Mouse (Mus musculus) forebrain, embryonic 13.5 days (tissue): ENCODE data around the gene Lbhd1. TPM values are rescaled to one million over a fixed set of nuclear protein-coding genes. Genes with fewer than 3 reads are reported as not detected.
"Not testable (repeated sequence)": the region's sequence is repeated elsewhere in the genome, so short reads cannot be mapped to it uniquely, and the experiment has no call there.

Experiments used
- ATAC-seq: fragments of 200-750 bp; cut with Nextera tagmentation; 2 replicates; pipeline ENCODE4 v1.8.0; 2017
- H3K27ac ChIP-seq: fragments of 300-500 bp; sonication (generic); 2 replicates; pipeline ENCODE4 v1.5.1; 2015; ENCODE audit warnings: inconsistent platforms, mild to moderate bottlenecking, moderate library complexity
- H3K27me3 ChIP-seq: fragments of 300-500 bp; sonication (generic); 2 replicates; pipeline ENCODE4 v1.6.1; 2015; ENCODE audit warnings: mild to moderate bottlenecking, inconsistent platforms
- H3K36me3 ChIP-seq: fragments of 300-500 bp; sonication (generic); 2 replicates; pipeline ENCODE4 v1.6.1; 2015; ENCODE audit warnings: mild to moderate bottlenecking, inconsistent platforms; ENCODE audit not compliant: poor library complexity, severe bottlenecking
- H3K4me1 ChIP-seq: fragments of 300-500 bp; sonication (generic); 2 replicates; pipeline ENCODE4 v1.6.1; 2015; ENCODE audit warnings: inconsistent platforms
- H3K4me2 ChIP-seq: fragments of 300-500 bp; sonication (generic); 2 replicates; pipeline ENCODE4 v1.6.1; 2015; ENCODE audit warnings: inconsistent platforms, mild to moderate bottlenecking, moderate library complexity
- H3K4me3 ChIP-seq: fragments of 300-500 bp; sonication (generic); 2 replicates; pipeline ENCODE4 v1.5.1; 2015; ENCODE audit warnings: mild to moderate bottlenecking, inconsistent platforms
- H3K9ac ChIP-seq: fragments of 300-500 bp; sonication (generic); 2 replicates; pipeline ENCODE4 v1.6.1; 2015; ENCODE audit warnings: mild to moderate bottlenecking, inconsistent platforms
- H3K9me3 ChIP-seq: fragments of 300-500 bp; sonication (generic); replicated peaks from 2 replicates; pipeline ENCODE4 v1.6.1; 2016; ENCODE audit warnings: inconsistent platforms
- WGBS: fragments of 180-500 bp; shearing (Covaris S2); methylation state at CpG from one replicate; pipeline ENCODE4 v1.1.7; 2015; 5-methylcytosine and 5-hydroxymethylcytosine counted together
- polyA plus RNA-seq: library from polyadenylated mRNA; unstranded; fragments of >200 nt; fragmentation: Nextera tagmentation; extraction: Ambion mirVana; gene quantifications from 2 replicates; pipeline ENCODE4 v1.2.1, GENCODE M21; 2015

Lbhd1 gene
- polyA plus RNA-seq, 1 experiment from 2014 or later = 85.7 TPM

DNA sequence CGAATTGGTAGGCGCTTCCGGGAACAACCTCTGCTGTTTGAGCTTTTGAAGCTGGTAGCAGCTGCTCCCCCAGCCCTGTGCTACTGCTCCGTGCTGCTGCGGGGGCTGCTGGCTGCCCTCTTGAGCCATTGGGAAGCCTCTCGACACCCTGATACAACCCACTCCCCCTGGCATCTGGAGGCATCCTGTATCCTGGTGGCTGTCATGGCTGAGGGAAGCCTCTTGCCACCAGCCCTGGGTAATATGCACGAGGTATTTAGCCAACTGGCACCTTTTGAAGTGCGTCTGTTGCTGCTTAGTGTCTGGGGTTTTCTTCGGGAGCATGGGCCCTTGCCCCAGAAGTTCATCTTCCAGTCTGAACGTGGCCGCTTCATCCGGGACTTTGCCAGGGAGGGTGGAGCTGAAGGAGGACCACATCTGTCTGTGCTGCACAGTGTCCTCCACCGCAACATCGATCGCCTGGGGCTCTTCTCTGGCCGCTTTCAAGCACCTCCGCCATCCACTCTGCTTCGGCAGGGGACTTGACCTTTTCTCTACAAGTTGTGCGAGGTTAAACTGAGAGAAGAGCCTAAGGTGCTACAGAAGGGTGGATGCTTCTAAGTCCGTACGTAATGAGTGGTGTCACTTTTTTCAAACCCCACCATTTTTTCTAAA lies 13.8 kb downstream of the Lbhd1 start:
- H3K27me3 ChIP-seq, H3K9me3 ChIP-seq: not testable (repeated sequence)
- H3K4me1 ChIP-seq = peaks cover 32% of the 10 kb centered on the region
- H3K4me3 ChIP-seq = peak overlapping the region; percentile 97
- H3K9ac ChIP-seq = peak overlapping the region; percentile 96
- H3K27ac ChIP-seq = peak overlapping the region; percentile 85
- peaks cover 31% of the 10 kb centered on the region for H3K36me3 ChIP-seq
- H3K4me2 ChIP-seq = peak overlapping the region; percentile 91
- peak; percentile 60 for ATAC-seq
- 25% methylated on average over 21 of the region's 21 CpGs for WGBS

DNA sequence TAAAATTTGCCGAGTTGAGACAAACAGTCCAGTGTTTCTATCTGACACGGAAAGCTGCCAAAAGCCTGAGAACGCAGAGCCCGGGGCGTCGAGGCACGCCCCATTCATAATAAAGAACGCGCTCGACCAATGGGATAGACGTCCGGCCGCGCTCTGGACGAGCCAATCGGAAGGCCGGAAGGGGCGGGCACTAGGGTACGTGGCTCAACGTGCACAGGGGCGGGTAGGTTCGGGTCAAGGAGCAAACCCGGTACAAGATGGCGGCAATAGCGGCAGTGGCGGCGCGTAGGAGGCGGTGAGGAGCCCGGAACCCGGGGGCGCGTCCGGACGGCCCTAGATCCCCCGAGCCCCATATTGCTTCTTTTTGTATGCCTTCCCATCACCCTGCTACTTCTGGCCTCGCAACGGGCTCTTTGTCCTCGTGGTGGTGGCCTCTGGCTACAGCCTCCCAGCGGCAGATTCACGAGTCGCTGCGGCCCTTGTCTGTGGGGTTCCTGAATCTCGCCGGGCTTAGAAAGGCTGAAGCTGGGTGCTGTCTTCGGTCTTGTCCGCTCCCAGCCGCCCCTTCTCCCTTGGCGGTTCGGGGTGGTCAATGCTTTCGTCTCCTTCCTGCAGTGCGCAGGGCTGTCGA lies 14.4 kb downstream of the Lbhd1 start, which contains the start of gene Ganab:
Gene Ganab, plus strand, starts transcription at position 207 of the 631 bp plus-strand sequence.
- no peaks in the 10 kb centered on the region for H3K9me3 ChIP-seq
- no peaks in the 10 kb centered on the region for H3K27me3 ChIP-seq
- H3K4me2 ChIP-seq = peak within 1 kb of the TSS; percentile 91
- peak within 1 kb of the TSS; percentile 96 for H3K9ac ChIP-seq
- WGBS = under 1% methylated on average over 53 of the region's 53 CpGs
- peak within 1 kb of the TSS; percentile 85 for H3K27ac ChIP-seq
- ATAC-seq = peak; percentile 99
- peaks cover 36% of the 10 kb centered on the region for H3K36me3 ChIP-seq
- peaks cover 32% of the 10 kb centered on the region for H3K4me1 ChIP-seq
- H3K4me3 ChIP-seq = peak within 1 kb of the TSS; percentile 97

DNA sequence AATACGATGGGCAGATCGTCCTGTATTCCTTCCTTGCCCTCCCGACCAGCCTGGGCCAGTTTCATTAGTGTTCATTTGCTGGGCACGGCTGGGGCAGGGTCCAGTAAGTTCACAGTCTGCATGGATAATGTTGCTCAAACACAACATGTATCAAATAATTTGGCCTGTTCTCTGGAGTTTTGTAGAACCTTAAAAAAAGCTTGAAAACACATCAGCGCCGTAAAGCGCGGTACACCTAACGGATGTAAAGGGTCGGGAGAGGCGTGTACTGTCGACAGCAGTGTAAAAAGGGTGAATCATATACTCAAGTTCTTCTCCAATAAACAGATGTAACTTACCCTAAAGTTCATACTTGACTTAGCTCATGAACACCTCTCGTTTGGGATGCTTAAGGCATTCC lies 15.0 kb downstream of the Lbhd1 start:
- H3K4me3 ChIP-seq = peak overlapping the region; percentile 97
- WGBS = 16% methylated on average over 13 of the region's 13 CpGs
- H3K36me3 ChIP-seq = peaks cover 42% of the 10 kb centered on the region
- peak overlapping the region; percentile 91 for H3K4me2 ChIP-seq
- peak overlapping the region; percentile 77 for H3K27ac ChIP-seq
- no peak for ATAC-seq
- H3K4me1 ChIP-seq = peaks cover 28% of the 10 kb centered on the region
- H3K9ac ChIP-seq = peak overlapping the region; percentile 96
- no peaks in the 10 kb centered on the region for H3K9me3 ChIP-seq
- no peaks in the 10 kb centered on the region for H3K27me3 ChIP-seq

GRCm38 (mm10) chr19:8899079-8899478 lies 15.5 kb downstream of the Lbhd1 start:
- Histone ChIP-seq H3K9ac (peak overlapping the region; percentile 96), H3K36me3 (peaks cover 46% of the 10 kb centered on the region)
- WGBS = 61% methylated on average over 3 of the region's 3 CpGs

GRCm38 (mm10) chr19:8903412-8903811 lies 19.9 kb downstream of the Lbhd1 start:
- Histone ChIP-seq H3K4me2 (no peak overlapping the region), H3K27ac (no peak overlapping the region), H3K4me1 (peaks cover 12% of the 10 kb centered on the region), H3K9me3 (no peaks in the 10 kb centered on the region), H3K36me3 (peaks cover 61% of the 10 kb centered on the region), H3K27me3 (no peaks in the 10 kb centered on the region), H3K9ac (no peak overlapping the region), H3K4me3 (no peak overlapping the region)
- no peak for ATAC-seq
- 96% methylated on average over 5 of the region's 5 CpGs for WGBS

More at GRCm38 (mm10) chr19:8899079-8899478, 15.5 kb downstream of the Lbhd1 start:
- no peak for ATAC-seq
- H3K9me3 ChIP-seq = no peaks in the 10 kb centered on the region
- peak overlapping the region; percentile 91 for H3K4me2 ChIP-seq
- peaks cover 23% of the 10 kb centered on the region for H3K4me1 ChIP-seq
- peak overlapping the region; percentile 97 for H3K4me3 ChIP-seq
- H3K27me3 ChIP-seq = no peaks in the 10 kb centered on the region
- no peak overlapping the region for H3K27ac ChIP-seq

DNA sequence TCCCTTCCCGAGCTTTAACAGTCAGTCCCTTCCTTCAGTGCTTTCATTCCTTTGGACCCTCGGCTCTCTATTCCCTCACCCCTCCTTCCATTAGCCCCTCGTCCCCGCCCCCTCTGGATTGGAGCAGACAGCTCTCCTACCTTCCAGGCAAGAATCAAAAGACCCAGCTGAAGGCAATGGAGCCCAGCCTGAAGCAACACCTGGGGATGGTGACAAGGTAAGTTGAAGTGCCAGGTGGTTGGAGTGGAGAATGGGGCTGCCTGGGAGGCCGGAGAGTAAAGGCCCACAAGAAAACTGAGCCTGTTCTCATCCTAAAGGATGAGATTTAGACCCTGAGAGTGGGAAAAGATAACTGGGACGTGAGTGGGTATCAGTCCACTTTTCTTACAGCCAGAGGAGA lies 25.0 kb downstream of the Lbhd1 start:
- H3K4me3 ChIP-seq = no peak overlapping the region
- no peaks in the 10 kb centered on the region for H3K9me3 ChIP-seq
- no peak overlapping the region for H3K9ac ChIP-seq
- ATAC-seq = no peak
- H3K36me3 ChIP-seq = peaks cover 97% of the 10 kb centered on the region
- no peaks in the 10 kb centered on the region for H3K4me1 ChIP-seq
- H3K4me2 ChIP-seq = no peak overlapping the region
- H3K27ac ChIP-seq = no peak overlapping the region
- WGBS = 87% methylated on average over 6 of the region's 6 CpGs
- no peaks in the 10 kb centered on the region for H3K27me3 ChIP-seq

DNA sequence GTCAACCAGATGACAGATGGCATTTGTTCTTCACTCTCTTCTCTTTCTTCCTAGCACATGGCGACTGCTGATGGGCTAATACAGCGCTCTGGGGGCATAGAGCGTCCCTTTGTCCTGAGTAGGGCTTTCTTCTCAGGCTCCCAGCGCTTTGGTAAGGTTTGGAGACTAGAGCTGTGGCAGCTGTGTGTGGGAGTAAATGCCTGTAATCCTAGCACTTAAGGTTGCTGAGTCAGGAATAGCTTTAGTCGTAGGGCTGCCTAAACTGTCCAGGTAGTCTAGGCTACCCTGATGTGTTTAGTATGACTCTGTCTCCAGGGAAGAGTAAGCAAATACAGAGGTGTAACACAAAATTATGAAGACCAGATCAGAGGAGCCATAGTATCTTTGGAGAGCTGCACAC lies 28.3 kb downstream of the Lbhd1 start:
- no peaks in the 10 kb centered on the region for H3K4me1 ChIP-seq
- no peaks in the 10 kb centered on the region for H3K27me3 ChIP-seq
- no peak overlapping the region for H3K4me2 ChIP-seq
- no peak for ATAC-seq
- no peak overlapping the region for H3K27ac ChIP-seq
- 95% methylated on average over 5 of the region's 5 CpGs for WGBS
- H3K9me3 ChIP-seq = no peaks in the 10 kb centered on the region
- H3K4me3 ChIP-seq = no peak overlapping the region
- no peak overlapping the region for H3K9ac ChIP-seq
- peaks cover 100% of the 10 kb centered on the region for H3K36me3 ChIP-seq

- H3K9ac ChIP-seq = no peak overlapping the region
- H3K4me1 ChIP-seq = no peaks in the 10 kb centered on the region
- 92% methylated on average over 3 of the region's 3 CpGs for WGBS
- no peaks in the 10 kb centered on the region for H3K9me3 ChIP-seq
- no peak overlapping the region for H3K4me3 ChIP-seq
- peaks cover 80% of the 10 kb centered on the region for H3K36me3 ChIP-seq
- H3K4me2 ChIP-seq = no peak overlapping the region
- H3K27ac ChIP-seq = no peak overlapping the region
- no peak for ATAC-seq
- no peaks in the 10 kb centered on the region for H3K27me3 ChIP-seq
Observed at GRCm38 (mm10) chr19:8914212-8914611, 30.7 kb downstream of the Lbhd1 start.

- Histone ChIP-seq H3K9me3 (no peaks in the 10 kb centered on the region), H3K27me3 (no peaks in the 10 kb centered on the region), H3K4me3 (no peak overlapping the region), H3K36me3 (peaks cover 32% of the 10 kb centered on the region), H3K4me1 (peaks cover 15% of the 10 kb centered on the region), H3K9ac (no peak overlapping the region), H3K4me2 (no peak overlapping the region), H3K27ac (no peak overlapping the region)
- 91% methylated on average over 3 of the region's 3 CpGs for WGBS
- ATAC-seq = no peak
Observed at GRCm38 (mm10) chr19:8919000-8919399, 35.5 kb downstream of the Lbhd1 start.

DNA sequence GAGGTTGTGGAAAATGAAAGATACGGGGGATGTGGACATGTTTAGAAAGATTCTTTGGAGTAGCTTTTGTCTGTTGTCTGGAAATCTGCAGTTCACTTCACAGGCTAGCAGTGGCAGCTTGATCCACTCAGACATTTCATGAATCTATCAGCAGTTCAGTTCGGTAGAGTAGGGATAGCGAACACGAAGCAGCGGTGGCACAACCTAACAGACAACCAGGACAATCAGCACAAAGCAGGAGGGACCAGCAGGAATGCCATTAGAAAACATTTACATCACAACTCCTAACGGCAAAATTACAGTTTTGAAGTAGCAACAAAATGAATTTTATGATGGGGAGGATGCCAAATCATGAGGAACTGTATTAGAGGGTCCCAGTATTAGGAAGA lies 36.1 kb downstream of the Lbhd1 start:
- ATAC-seq = peak; percentile 1; the same call in 1 of the 2 replicates
- Histone ChIP-seq H3K4me3 (peak overlapping the region; percentile 80), H3K4me1 (peaks cover 15% of the 10 kb centered on the region), H3K27ac (0 out of 2 replicates have a peak overlapping the region, but pooled peaks have one; percentile 74), H3K27me3 (no peaks in the 10 kb centered on the region), H3K9me3 (no peaks in the 10 kb centered on the region), H3K36me3 (peaks cover 25% of the 10 kb centered on the region), H3K4me2 (peak overlapping the region; percentile 71), H3K9ac (no peak overlapping the region)
- WGBS = 77% methylated on average over 6 of the region's 6 CpGs

GRCm38 (mm10) chr19:8920073-8920736 lies 36.7 kb downstream of the Lbhd1 start, which contains the start of gene B3gat3:
TSS of gene B3gat3 (plus strand) at chr19:8920374.
- ATAC-seq = peak; percentile 98
- H3K36me3 ChIP-seq = peaks cover 21% of the 10 kb centered on the region
- H3K27ac ChIP-seq = peak within 1 kb of the TSS; percentile 74
- 3% methylated on average over 38 of the region's 50 CpGs for WGBS
- H3K9me3 ChIP-seq = no peaks in the 10 kb centered on the region
- H3K27me3 ChIP-seq = no peaks in the 10 kb centered on the region
- peak within 1 kb of the TSS; percentile 80 for H3K4me3 ChIP-seq
- peak within 1 kb of the TSS; percentile 71 for H3K4me2 ChIP-seq
- peaks cover 15% of the 10 kb centered on the region for H3K4me1 ChIP-seq
- H3K9ac ChIP-seq = peak within 1 kb of the TSS; percentile 84

GRCm38 (mm10) chr19:8920836-8921291 lies 37.3 kb downstream of the Lbhd1 start:
- Histone ChIP-seq H3K4me1 (peaks cover 15% of the 10 kb centered on the region), H3K27me3 (no peaks in the 10 kb centered on the region), H3K36me3 (peaks cover 21% of the 10 kb centered on the region), H3K27ac (peak overlapping the region; percentile 74), H3K9ac (peak overlapping the region; percentile 84), H3K9me3 (no peaks in the 10 kb centered on the region), H3K4me2 (peak overlapping the region; percentile 71), H3K4me3 (peak overlapping the region; percentile 80)
- WGBS = 2% methylated on average over 6 of the region's 6 CpGs
- peak; percentile 0; the same call in 1 of the 2 replicates for ATAC-seq
